15 mouse cellular contexts compared by ENCODE assay signal in genomic region chr3:121490941-121491340, GRCm38 (mm10). TPM values are rescaled to one million over a fixed set of nuclear protein-coding genes. Genes with fewer than 3 reads are reported as not detected.
DNase-seq lines count a peak whose midpoint lies in the region; ATAC-seq and TF ChIP-seq lines count a peak whose summit lies in the region.
"Had no signal": no experiment of that assay in that cellular context is flagged by ENCODE, and none has a peak within 500 bp of the region (broad histone marks: within the 10 kb centered on the region; RNA-seq: fewer than 3 reads in every experiment).

No protein-coding gene starts in this region.

- TF ChIP-seq EP300 in lung, postnatal 0 days (IDR thresholded peaks at IDR 0.05), result no peak

- peaks cover 3% of the 10 kb centered on the region; the same call in 1 of the 2 replicates for H3K9me3 ChIP-seq in heart, embryonic 12.5 days (replicated peaks)
- H3K9me3 ChIP-seq in lung, postnatal 0 days (ENCODE audit: low read length), result no peaks in the 10 kb centered on the region
- H3K9me3 ChIP-seq: embryonic facial prominence, embryonic 12.5 days; liver, embryonic 13.5 days had no signal

- H3K36me3 ChIP-seq in heart, embryonic 12.5 days, result no peaks in the 10 kb centered on the region
- H3K36me3 ChIP-seq in lung, postnatal 0 days (ENCODE audit: insufficient read depth, low read length), result no peaks in the 10 kb centered on the region
- H3K36me3 ChIP-seq: embryonic facial prominence, embryonic 12.5 days had no signal

- H3K27ac ChIP-seq in heart, embryonic 12.5 days (ENCODE audit: poor library complexity, severe bottlenecking), result no peak overlapping the region; the same call in 1 of the 2 replicates
- H3K27ac ChIP-seq in lung, postnatal 0 days (ENCODE audit: low read length), result no peak overlapping the region
- H3K27ac ChIP-seq: embryonic facial prominence, embryonic 12.5 days; liver, embryonic 13.5 days had no signal

- 0 out of 2 replicates have a peak overlapping the region, but pooled peaks have one; percentile 13 for H3K9ac ChIP-seq in heart, embryonic 12.5 days
- no peak overlapping the region for H3K9ac ChIP-seq in lung, postnatal 0 days (replicated peaks; ENCODE audit: low read depth)
- H3K9ac ChIP-seq: embryonic facial prominence, embryonic 12.5 days; liver, embryonic 13.5 days had no signal

- TF ChIP-seq CTCF in lung, postnatal 0 days (IDR thresholded peaks at IDR 0.05), result no peak

- H3K27me3 ChIP-seq in heart, embryonic 12.5 days (replicated peaks), result no peaks in the 10 kb centered on the region
- H3K27me3 ChIP-seq in lung, postnatal 0 days (replicated peaks; ENCODE audit: insufficient read depth, low read length), result no peaks in the 10 kb centered on the region
- H3K27me3 ChIP-seq: embryonic facial prominence, embryonic 12.5 days; liver, embryonic 13.5 days had no signal

- H3K4me1 ChIP-seq in heart, embryonic 12.5 days (replicated peaks), result peaks cover 29% of the 10 kb centered on the region
- no peaks in the 10 kb centered on the region for H3K4me1 ChIP-seq in lung, postnatal 0 days (ENCODE audit: insufficient read depth, low read depth, low read length)

- no peak for ATAC-seq in heart, embryonic 12.5 days (ENCODE audit: insufficient number of reproducible peaks, low FRiP score)
- peak; percentile 9; the same call in 1 of the 2 replicates for ATAC-seq in lung, postnatal 0 days
- peak; percentile 45; the same call in 1 of the 2 replicates for ATAC-seq in megakaryocyte, adult 5-6 weeks (ENCODE audit: poor library complexity, severe bottlenecking)
- ATAC-seq: hindbrain, embryonic 16.5 days had no signal

- no peak overlapping the region for H3K4me2 ChIP-seq in heart, embryonic 12.5 days
- H3K4me2 ChIP-seq in lung, postnatal 0 days (replicated peaks; ENCODE audit: low read depth, low read length), result no peak overlapping the region
- H3K4me2 ChIP-seq: embryonic facial prominence, embryonic 12.5 days; liver, embryonic 13.5 days had no signal

- DNase-seq in heart, adult 11 months, result no peak
- DNase-seq in lung, postnatal 0 days (ENCODE audit: low spot score), result peak; percentile 31
- DNase-seq in lung, postnatal 10 days, result no peak
- peak; percentile 67 for DNase-seq in adrenal gland, postnatal 14 days
- no peak for DNase-seq in gastrocnemius, postnatal 10 days
- no peak for DNase-seq in layer of hippocampus, adult 11-12 months (ENCODE audit: low spot score)
- DNase-seq: cerebellum, adult 8-10 months; liver, embryonic 13.5 days; right cerebral cortex, adult 18-20 months had no signal

- H3K4me3 ChIP-seq in heart, embryonic 12.5 days, result no peak overlapping the region
- H3K4me3 ChIP-seq in lung, postnatal 0 days (ENCODE audit: low read depth, low read length), result no peak overlapping the region
- H3K4me3 ChIP-seq: embryonic facial prominence, embryonic 12.5 days; liver, embryonic 13.5 days; myocyte had no signal

- WGBS in heart, embryonic 12.5 days, result 39% methylated on average over 5 of the region's 5 CpGs
- WGBS in lung, postnatal 0 days, result 49% methylated on average over 5 of the region's 5 CpGs

RNA-seq across cellular contexts. Expression of gene Slc44a3, which starts 41.3 kb away (rescaled TPM):
- 0.55 and 1.1 TPM in 2 replicates for polyA plus RNA-seq in heart, embryonic 12.5 days (2016; fragmentation: Nextera tagmentation; extraction: Ambion mirVana)
- polyA plus RNA-seq in lung, postnatal 0 days (2015; fragmentation: Nextera tagmentation; extraction: Ambion mirVana), result 45.4 and 48.7 TPM in 2 replicates
- total RNA-seq in adrenal gland, postnatal 14 days (2021), result 14.6 TPM in 2 replicates
- total RNA-seq in megakaryocyte, adult 5-6 weeks (2015), result not detected in 2 replicates
- not detected in 2 replicates for total RNA-seq in megakaryocyte, adult 5-6 weeks (2017)
- under 1 TPM; 0.18 to 0.33 TPM for total RNA-seq in gastrocnemius, postnatal 10 days (2021)
- total RNA-seq: left cerebral cortex, postnatal 14 days had no signal

Comparison
In these comparisons a context has a peak if more than half of its experiments do, and no peak if none do; other contexts are left out.
1. DNase-seq: peak in lung, postnatal 0 days (single experiment) and adrenal gland, postnatal 14 days (single experiment); none in heart, adult 11 months (single experiment), lung, postnatal 10 days (single experiment), gastrocnemius, postnatal 10 days (single experiment) and layer of hippocampus, adult 11-12 months (single experiment).
2. RNA of gene Slc44a3, which starts 41.3 kb away (total RNA-seq): 14.6 TPM in adrenal gland, postnatal 14 days; 0.18 to 0.33 TPM in gastrocnemius, postnatal 10 days and not detected in megakaryocyte, adult 5-6 weeks; every median in the first group is over 10 times any median in the second.